Mouse (Mus musculus): ENCODE results near the gene Olfr1496. TPM values are rescaled to one million over a fixed set of nuclear protein-coding genes. Genes with fewer than 3 reads are reported as not detected.
"Not testable (repeated sequence)": the region's sequence is repeated elsewhere in the genome, so short reads cannot be mapped to it uniquely, and the experiment has no call there.

The Olfr1496 gene
- total RNA-seq (2021): not detected in 2 replicates
- long read RNA-seq: 0 reads

DNA sequence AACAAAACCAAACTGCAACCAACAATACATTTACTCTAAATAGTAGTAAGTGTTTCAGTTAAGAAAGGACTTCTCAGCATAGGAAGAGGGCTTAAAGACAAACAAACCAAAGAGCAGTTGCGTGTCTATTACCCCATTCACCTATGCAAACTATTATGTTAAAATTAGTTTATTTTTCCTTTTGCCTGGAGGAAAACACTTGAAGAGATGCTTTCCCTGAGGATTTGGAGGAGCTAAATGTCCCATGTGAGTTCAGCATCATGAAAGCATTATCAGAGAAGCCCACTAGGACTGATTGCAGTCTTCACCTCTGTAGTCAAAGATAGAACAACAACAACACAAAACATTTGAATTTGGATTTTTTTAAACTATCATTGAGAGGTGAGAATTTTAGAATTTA, at the start of gene Olfr1496:
Olfr1496 (plus strand) TSS at position 301 of the 400 bp plus-strand sequence.
- DNase-seq: no peak

DNA sequence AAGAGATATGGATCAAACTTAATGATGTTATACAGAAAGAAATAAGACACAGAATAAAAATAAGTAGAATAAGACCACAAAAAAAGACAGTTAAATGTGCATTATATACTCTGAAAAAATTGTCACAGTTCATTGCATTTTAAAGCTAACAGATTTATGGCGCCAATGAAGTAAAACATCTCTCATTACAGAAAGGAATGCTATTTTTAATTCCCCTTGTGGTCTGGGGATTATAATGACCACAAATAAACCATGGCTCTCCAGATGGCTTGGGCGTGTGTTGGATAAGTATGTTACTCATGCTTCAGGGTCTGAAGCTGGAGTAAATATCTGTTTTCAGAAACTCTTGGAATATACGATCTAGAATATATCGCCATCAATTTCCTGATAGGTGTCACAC, 38.2 kb upstream of the Olfr1496 start, which contains the start of gene Olfr1494:
Olfr1494 (plus strand) TSS at position 301 of the 400 bp plus-strand sequence.
- no peak for DNase-seq

DNA sequence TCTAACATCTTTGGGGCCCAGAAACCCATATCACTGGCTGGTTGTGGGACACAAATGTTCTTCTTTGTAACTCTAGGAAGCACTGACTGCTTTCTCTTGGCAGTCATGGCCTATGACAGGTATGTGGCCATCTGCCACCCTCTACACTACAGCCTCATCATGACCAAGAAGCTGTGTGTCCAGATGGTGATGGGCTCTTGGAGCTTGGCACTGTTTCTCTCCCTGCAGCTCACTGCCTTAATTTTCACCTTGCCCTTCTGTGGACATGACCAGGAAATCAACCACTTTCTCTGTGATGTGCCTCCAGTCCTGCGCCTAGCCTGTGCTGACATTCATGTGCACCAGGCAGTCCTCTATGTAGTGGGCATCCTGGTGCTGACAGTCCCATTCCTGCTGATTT, 28.3 kb upstream of the Olfr1496 start:
- no peak for DNase-seq

DNA sequence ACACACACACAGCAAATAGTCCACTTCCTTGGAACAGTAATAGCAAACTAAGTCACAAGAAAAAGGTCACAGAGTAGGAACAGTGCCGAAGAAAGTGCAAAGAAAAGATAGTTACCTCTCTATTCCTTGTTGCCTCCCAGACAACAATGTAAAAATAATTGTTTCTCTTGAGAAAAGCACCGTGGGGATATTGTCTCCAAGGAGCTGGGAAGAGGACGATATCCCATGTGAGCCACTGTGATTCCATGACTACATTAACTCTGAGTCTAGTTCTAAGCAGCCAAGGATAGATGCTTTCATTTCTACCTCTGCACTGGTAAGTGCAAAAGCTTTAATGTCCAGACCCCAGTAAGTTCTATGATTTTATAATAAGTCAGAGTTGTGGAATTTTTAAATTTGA, 13.4 kb upstream of the Olfr1496 start, which contains the start of gene Olfr1495:
Olfr1495 (plus strand) TSS at position 301 of the 400 bp plus-strand sequence.
- DNase-seq: no peak

DNA sequence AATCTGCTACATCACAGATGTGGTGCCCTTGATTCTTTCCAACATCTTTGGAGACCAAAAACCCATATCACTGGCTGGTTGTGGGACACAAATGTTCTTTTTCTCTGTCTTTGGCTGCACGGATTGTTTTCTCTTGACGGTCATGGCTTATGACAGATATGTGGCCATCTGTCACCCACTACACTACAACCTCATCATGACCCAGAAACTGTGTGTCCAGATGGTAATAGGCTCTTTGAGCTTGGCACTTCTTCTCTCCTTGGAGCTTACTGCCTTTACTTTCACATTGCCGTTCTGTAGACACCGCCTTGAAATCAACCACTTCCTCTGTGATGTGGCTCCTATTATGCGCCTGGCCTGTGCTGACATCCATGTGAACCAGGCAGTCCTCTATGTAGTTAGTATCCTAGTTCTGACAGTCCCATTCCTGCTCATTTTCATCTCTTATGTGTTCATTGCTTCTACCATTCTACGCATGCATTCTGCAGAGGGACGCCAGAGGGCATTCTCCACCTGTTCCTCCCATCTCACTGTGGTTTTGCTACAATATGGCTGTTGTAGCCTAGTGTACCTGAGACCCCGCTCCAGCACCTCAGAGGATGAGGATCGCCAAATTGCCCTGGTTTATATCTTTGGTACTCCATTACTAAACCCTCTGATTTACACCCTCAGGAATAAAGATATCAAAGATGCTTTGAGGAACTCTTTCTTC, 9.0 kb upstream of the Olfr1496 start:
- DNase-seq: no peak

DNA sequence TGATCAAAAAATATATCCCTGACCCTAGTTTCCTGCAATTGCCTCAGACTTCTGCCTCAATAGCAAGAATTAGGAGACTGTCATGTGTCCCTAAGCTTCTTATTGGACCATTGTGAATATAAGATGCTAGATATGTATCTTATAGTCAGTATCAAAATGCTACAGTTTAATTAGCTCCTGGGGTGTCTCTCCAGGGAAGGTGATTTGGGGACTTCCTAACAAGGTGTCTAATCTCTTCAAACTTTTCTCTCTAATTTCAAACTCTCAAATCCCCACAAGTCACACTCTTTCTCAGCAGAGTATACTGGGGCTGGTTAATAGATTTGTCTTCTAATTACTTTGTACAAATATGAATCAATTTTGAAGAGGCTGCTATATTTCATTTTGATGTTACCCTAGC, 20.4 kb downstream of the Olfr1496 start, which contains the start of gene Olfr1497:
Olfr1497 (minus strand) TSS at position 101 of the 400 bp plus-strand sequence.
- DNase-seq: no peak

DNA sequence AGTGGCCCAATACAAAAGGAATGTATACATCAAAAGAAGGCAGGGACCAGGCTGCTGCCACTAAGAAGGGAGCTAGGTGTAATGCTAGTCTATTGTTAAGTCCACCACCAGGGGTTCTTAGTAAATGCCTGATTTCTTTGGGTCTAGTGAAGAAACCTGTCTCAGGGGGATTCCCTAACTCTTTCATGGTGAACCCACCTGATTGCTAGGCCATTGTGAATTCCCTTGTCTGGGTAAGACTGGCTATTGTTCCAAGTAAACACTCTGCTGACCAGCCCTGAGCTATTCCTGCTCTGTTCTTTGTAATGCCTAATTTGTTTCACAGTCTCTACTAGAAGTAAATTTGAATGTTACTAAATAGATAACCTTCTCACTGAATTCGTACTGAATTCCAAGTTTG, 27.8 kb downstream of the Olfr1496 start:
- DNase-seq: not testable (repeated sequence)

DNA sequence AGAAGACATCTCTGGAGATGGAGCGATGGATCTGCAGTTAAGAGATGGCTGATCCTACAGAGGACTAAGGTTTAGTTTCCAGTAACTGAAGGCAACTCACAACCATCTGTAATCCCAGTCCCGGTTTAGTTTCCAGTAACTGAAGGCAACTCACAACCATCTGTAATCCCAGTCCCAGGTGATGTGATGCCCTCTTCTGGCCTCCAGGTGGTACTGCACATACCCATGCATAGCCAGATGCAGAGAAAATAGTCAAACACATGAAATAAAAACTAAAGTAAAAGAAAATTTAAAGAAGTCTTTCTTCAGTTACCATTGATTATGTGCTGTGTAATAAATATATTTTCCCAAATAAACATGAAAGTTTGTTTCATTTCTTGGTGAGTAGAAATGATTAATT, 35.1 kb downstream of the Olfr1496 start:
- DNase-seq: no peak

DNA sequence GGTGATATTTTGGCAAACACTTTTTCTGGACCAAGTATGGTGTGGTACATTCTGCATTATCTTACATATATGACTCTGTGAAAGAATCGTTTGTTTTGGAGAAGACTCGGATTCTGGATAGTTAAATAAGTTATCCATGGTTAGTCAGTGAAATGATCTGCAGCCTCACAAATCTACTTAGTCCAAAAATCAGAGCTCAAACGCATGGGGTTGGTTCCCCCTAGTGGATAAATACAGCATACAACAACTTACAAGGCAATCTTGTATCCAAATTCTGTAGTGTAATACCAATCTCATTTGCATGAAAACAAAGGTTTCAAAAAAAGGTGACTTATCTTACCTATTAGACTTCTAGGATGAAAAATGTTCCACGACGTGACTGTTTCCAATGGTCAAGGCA, 41.1 kb downstream of the Olfr1496 start:
- DNase-seq: no peak

DNA sequence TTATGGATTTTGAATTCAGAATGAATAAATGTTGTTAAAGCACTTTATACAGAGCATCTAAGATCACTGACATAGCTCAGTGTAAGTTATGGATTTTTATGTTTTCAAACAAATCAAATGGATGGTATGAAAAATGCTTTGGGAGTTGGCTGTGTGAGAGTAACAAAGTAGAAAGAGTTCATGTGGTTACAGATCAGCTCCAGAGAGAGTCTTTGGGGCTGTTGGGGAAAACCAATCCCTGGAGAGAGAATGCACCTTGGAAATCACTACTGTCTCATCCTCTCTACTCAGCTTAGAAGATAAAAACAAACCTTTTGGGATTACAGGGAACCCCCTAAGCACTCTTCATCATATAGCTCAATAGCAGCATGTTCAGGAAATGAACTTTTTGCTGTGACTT, 41.7 kb downstream of the Olfr1496 start, which contains the start of gene Olfr1499:
Olfr1499 (minus strand) TSS at position 101 of the 400 bp plus-strand sequence.
- no peak for DNase-seq

DNA sequence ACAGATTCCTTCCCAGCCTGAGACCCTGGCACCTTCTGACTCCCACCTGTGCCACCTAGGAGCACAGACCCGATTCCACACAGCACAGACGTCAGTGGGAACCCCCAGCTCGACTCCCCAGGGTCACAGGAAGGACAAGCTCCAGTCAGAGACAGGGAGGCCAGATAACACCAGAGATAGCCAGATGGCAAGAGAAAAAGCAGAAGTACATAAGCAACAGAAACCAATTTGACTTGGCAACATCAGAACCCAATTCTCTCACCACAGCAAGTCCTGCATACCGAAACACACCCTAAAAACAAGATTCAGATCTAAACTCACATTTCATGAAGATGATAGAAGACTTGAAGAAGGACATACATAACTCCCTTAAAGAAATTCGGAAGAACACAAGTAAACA, 43.2 kb downstream of the Olfr1496 start:
- no peak for DNase-seq

DNA sequence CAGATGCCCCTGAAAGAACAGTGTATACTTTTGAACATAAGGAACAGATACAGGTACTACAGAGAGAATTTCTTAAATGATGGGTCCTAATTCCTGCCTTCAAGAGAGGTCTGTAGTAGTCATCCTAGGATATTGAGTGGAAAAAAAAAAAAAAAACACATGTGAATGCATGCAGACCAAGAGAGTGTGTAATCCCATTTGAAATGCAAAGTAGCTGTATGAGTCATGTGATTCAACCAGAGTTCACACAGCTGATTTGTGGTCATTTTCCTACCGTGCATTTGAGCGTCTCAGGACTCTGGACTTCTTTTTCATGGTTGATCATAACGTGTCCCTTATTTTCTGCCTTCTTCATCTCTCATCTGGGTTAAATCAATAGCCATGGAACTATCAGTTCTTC, 50.8 kb downstream of the Olfr1496 start:
- DNase-seq: no peak

DNA sequence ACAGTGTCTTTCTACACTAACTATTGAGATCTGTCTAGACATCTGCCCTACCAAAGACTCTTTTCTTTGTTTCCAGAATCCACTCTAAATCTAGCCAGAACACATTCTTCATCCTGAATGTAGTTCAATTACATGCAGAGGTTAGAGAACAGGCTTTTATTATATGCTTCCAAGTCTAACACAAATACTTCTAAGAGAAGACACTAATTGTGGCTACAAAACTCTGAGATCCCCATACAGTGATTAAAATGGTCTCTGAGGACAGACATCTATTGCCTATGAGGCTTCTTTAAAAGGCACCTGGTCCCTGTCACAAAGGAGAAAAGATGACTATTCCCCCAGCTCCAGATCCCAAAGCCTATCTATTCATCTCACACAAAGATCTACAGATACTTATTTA, 52.7 kb downstream of the Olfr1496 start, which contains the start of gene Olfr1500:
Olfr1500 (minus strand) TSS at position 101 of the 400 bp plus-strand sequence.
- no peak for DNase-seq

Other genes with a start within 250 kb of the Olfr1496 start
- gene Olfr1480, start 250.0 kb upstream of the Olfr1496 start, total RNA-seq (2021): not detected in 2 replicates
- not detected in 2 replicates for gene Olfr1484, start 194.4 kb upstream of the Olfr1496 start, total RNA-seq (2021)
- not detected in 2 replicates for gene Olfr1487, start 160.5 kb upstream of the Olfr1496 start, total RNA-seq (2021)
- not detected in 2 replicates for gene Olfr1489, start 146.3 kb upstream of the Olfr1496 start, total RNA-seq (2021)
- not detected in 2 replicates for gene Olfr1490, start 126.8 kb upstream of the Olfr1496 start, total RNA-seq (2021)
- gene Olfr1491, start 80.6 kb upstream of the Olfr1496 start, total RNA-seq (2021): not detected in 2 replicates
- not detected in 2 replicates for gene Olfr1493-ps1, start 54.6 kb upstream of the Olfr1496 start, total RNA-seq (2021)
- gene Olfr1494, start 38.1 kb upstream of the Olfr1496 start, total RNA-seq (2021): not detected in 2 replicates
- not detected in 2 replicates for gene Olfr1495, start 13.3 kb upstream of the Olfr1496 start, total RNA-seq (2021)
- gene Olfr1497, start 20.3 kb downstream of the Olfr1496 start, total RNA-seq (2021): not detected in 2 replicates
- not detected in 2 replicates for gene Olfr1499, start 41.6 kb downstream of the Olfr1496 start, total RNA-seq (2021)
- not detected in 2 replicates for gene Olfr1500, start 52.6 kb downstream of the Olfr1496 start, total RNA-seq (2021)
- gene Olfr1501, start 72.8 kb downstream of the Olfr1496 start, total RNA-seq (2021): not detected in 2 replicates
- not detected in 2 replicates for gene Olfr1502, start 83.9 kb downstream of the Olfr1496 start, total RNA-seq (2021)
- gene Olfr1504, start 120.0 kb downstream of the Olfr1496 start, total RNA-seq (2021): not detected in 2 replicates
- gene Olfr1505, start 135.7 kb downstream of the Olfr1496 start, total RNA-seq (2021): not detected in 2 replicates